Mouse (Mus musculus): ENCODE results near the gene Zfp146. TPM values are rescaled to one million over a fixed set of nuclear protein-coding genes. Genes with fewer than 3 reads are reported as not detected.
"Not testable (repeated sequence)": the region's sequence is repeated elsewhere in the genome, so short reads cannot be mapped to it uniquely, and the experiment has no call there.

Gene Zfp146
- total RNA-seq (2021), result 10 to 100 TPM; 48.4 to 48.7 TPM
- long read RNA-seq, experiment 1, partial matches to known transcripts, result 0 of 5 reads
- long read RNA-seq, experiment 1, other reads (novel, unspliced or antisense), result 2 of 5 reads
- long read RNA-seq, experiment 2, partial matches to known transcripts, result 1 of 4 reads
- long read RNA-seq, experiment 2, other reads (novel, unspliced or antisense), result 2 of 4 reads

- peak; percentile 95 for DNase-seq (ENCODE audit: low spot score in 2 of 2)
Observed at GRCm38 (mm10) chr7:30169583-30170282, at the start of gene Zfp146. Gene Zfp146, minus strand, starts transcription at chr7:30169750.

- no peak for DNase-seq (ENCODE audit: low spot score in 2 of 2)
Observed at GRCm38 (mm10) chr7:30217277-30217676, 47.7 kb upstream of the Zfp146 start.

GRCm38 (mm10) chr7:30216723-30217151, 47.2 kb upstream of the Zfp146 start:
- DNase-seq (ENCODE audit: low spot score in 2 of 2), result peak; percentile 76 to 78

GRCm38 (mm10) chr7:30215875-30216274, 46.3 kb upstream of the Zfp146 start:
- DNase-seq (ENCODE audit: low spot score in 2 of 2), result no peak

- DNase-seq (ENCODE audit: low spot score in 2 of 2), result no peak
Observed at GRCm38 (mm10) chr7:30213881-30214280, 44.3 kb upstream of the Zfp146 start.

GRCm38 (mm10) chr7:30211025-30211424, 41.5 kb upstream of the Zfp146 start:
- DNase-seq (ENCODE audit: low spot score in 2 of 2), result no peak

- not testable (repeated sequence) for DNase-seq (ENCODE audit: low spot score in 2 of 2)
Observed at GRCm38 (mm10) chr7:30206364-30206763, 36.8 kb upstream of the Zfp146 start.

- DNase-seq (ENCODE audit: low spot score in 2 of 2), result peak in 1 of 2 experiments; percentile 59
Observed at GRCm38 (mm10) chr7:30205383-30205782, 35.8 kb upstream of the Zfp146 start.

- DNase-seq (ENCODE audit: low spot score in 2 of 2), result no peak
Observed at GRCm38 (mm10) chr7:30204380-30204779, 34.8 kb upstream of the Zfp146 start.

GRCm38 (mm10) chr7:30202895-30203690, 33.5 kb upstream of the Zfp146 start:
- no peak for DNase-seq (ENCODE audit: low spot score in 2 of 2)

GRCm38 (mm10) chr7:30200661-30201060, 31.1 kb upstream of the Zfp146 start:
- not testable (repeated sequence) for DNase-seq (ENCODE audit: low spot score in 2 of 2)

GRCm38 (mm10) chr7:30200200-30200599, 30.6 kb upstream of the Zfp146 start:
- no peak for DNase-seq (ENCODE audit: low spot score in 2 of 2)

GRCm38 (mm10) chr7:30199498-30200139, 30.1 kb upstream of the Zfp146 start:
- no peak for DNase-seq (ENCODE audit: low spot score in 2 of 2)

- DNase-seq (ENCODE audit: low spot score in 2 of 2), result peak; percentile 47 to 56
Observed at GRCm38 (mm10) chr7:30198481-30198971, 29.0 kb upstream of the Zfp146 start, which contains the start of gene Capns1. Gene Capns1, minus strand, starts transcription at chr7:30198811.

GRCm38 (mm10) chr7:30197592-30198129, 28.1 kb upstream of the Zfp146 start:
- DNase-seq (ENCODE audit: low spot score in 2 of 2), result no peak

- DNase-seq (ENCODE audit: low spot score in 2 of 2), result no peak
Observed at GRCm38 (mm10) chr7:30196171-30196570, 26.6 kb upstream of the Zfp146 start.

- DNase-seq (ENCODE audit: low spot score in 2 of 2), result no peak
Observed at GRCm38 (mm10) chr7:30195461-30195860, 25.9 kb upstream of the Zfp146 start.

- DNase-seq (ENCODE audit: low spot score in 2 of 2), result peak; percentile 97
Observed at GRCm38 (mm10) chr7:30194884-30195283, 25.3 kb upstream of the Zfp146 start.

GRCm38 (mm10) chr7:30194101-30194831, 24.7 kb upstream of the Zfp146 start:
- peak; percentile 35 to 37 for DNase-seq (ENCODE audit: low spot score in 2 of 2)

GRCm38 (mm10) chr7:30193581-30194100, 24.1 kb upstream of the Zfp146 start:
- DNase-seq (ENCODE audit: low spot score in 2 of 2), result peak; percentile 57 to 62

Data from left cerebral cortex, adult 18-20 months (tissue).